Mouse (Mus musculus) CH12.LX (cell line): ENCODE results near the gene Gm11938. TPM values are rescaled to one million over a fixed set of nuclear protein-coding genes. Genes with fewer than 3 reads are reported as not detected.

Experiments used
- DNase-seq: peaks from one replicate; pipeline ENCODE4 v3.0.0-alpha.2; 2013; ENCODE audit errors: extremely low read depth
- H3K27ac ChIP-seq: 2 replicates; pipeline ENCODE4 v1.5.1; 2012; ENCODE audit warnings: low read depth, mild to moderate bottlenecking, control low read depth, moderate library complexity; ENCODE audit not compliant: insufficient read depth
- H3K27me3 ChIP-seq: replicated peaks from 2 replicates; pipeline ENCODE3; 2012; ENCODE audit warnings: inconsistent platforms
- H3K36me3 ChIP-seq, 2 experiments: replicated peaks in 1 of 2; 2 replicates each; pipeline versions ENCODE3 to v1.6.1; 2012; ENCODE audit warnings: inconsistent platforms in 1 of 2, low read length in 1 of 2, mild to moderate bottlenecking in 1 of 2, mixed read lengths in 1 of 2, moderate library complexity in 1 of 2; ENCODE audit not compliant: control insufficient read depth in 1 of 2, insufficient read depth in 1 of 2
- H3K4me1 ChIP-seq, 2 experiments: 2 replicates each; pipeline ENCODE4 v1.6.1; 2012; ENCODE audit warnings: inconsistent platforms in 1 of 2, moderate library complexity in 1 of 2; ENCODE audit not compliant: insufficient read depth in 2 of 2, control insufficient read depth in 1 of 2
- H3K4me2 ChIP-seq: 2 replicates; pipeline ENCODE4 v1.6.1; 2012; ENCODE audit warnings: low read depth, mild to moderate bottlenecking, control low read depth; ENCODE audit not compliant: poor library complexity, insufficient read depth, severe bottlenecking
- H3K4me3 ChIP-seq, 3 experiments: fragments of 150-350 bp in 1 of 3; sonication (generic) in 1 of 3; replicated peaks in 1 of 3; 2 replicates each; pipeline versions ENCODE3 to v1.5.1; 2011 to 2012; ENCODE audit warnings: low read depth in 2 of 3, low read length in 2 of 3, mild to moderate bottlenecking in 2 of 3, moderate library complexity in 2 of 3, control low read depth in 1 of 3, improper control_type of control experiment in 1 of 3, inconsistent platforms in 1 of 3, mixed read lengths in 1 of 3; ENCODE audit not compliant: poor library complexity in 1 of 3
- H3K79me2 ChIP-seq: replicated peaks from 2 replicates; pipeline ENCODE4 v1.6.1; 2012; ENCODE audit warnings: mild to moderate bottlenecking, moderate library complexity; ENCODE audit not compliant: control insufficient read depth, poor library complexity, insufficient read depth, severe bottlenecking; ENCODE audit errors: extremely low read depth
- H3K9ac ChIP-seq: 2 replicates; pipeline ENCODE4 v1.6.1; 2012; ENCODE audit warnings: low read depth, mild to moderate bottlenecking, control low read depth, moderate library complexity; ENCODE audit not compliant: insufficient read depth
- H3K9me3 ChIP-seq: replicated peaks from 2 replicates; pipeline ENCODE3; 2012; ENCODE audit warnings: low read length, inconsistent platforms, mixed read lengths
- BHLHE40 ChIP-seq: IDR thresholded peaks from 2 replicates; pipeline ENCODE4 v1.6.1; 2011; ENCODE audit warnings: mild to moderate bottlenecking, low read depth, low read length, improper control_type of control experiment
- CHD1 ChIP-seq: IDR thresholded peaks from 2 replicates; pipeline ENCODE4 v1.6.1; 2012; ENCODE audit warnings: low read depth, low read length, improper control_type of control experiment, inconsistent platforms
- CHD2 ChIP-seq: IDR thresholded peaks from 2 replicates; pipeline ENCODE4 v1.6.1; 2011; ENCODE audit warnings: low read length, improper control_type of control experiment
- CTCF ChIP-seq, 2 experiments: IDR thresholded peaks in 1 of 2; conservative IDR thresholded peaks in 1 of 2; 2 replicates each; pipeline ENCODE4 v1.5.1; 2011 to 2012; ENCODE audit warnings: low read depth in 2 of 2, low read length in 2 of 2, improper control_type of control experiment in 1 of 2, inconsistent platforms in 1 of 2, mild to moderate bottlenecking in 1 of 2, moderate library complexity in 1 of 2
- E2F4 ChIP-seq: IDR thresholded peaks from 2 replicates; pipeline ENCODE4 v1.6.1; 2011; ENCODE audit warnings: low read depth, low read length, improper control_type of control experiment; ENCODE audit not compliant: insufficient replicate concordance
- ELF1 ChIP-seq: IDR thresholded peaks from 2 replicates; pipeline ENCODE4 v1.6.1; 2014; ENCODE audit warnings: low read depth, mild to moderate bottlenecking, inconsistent platforms, low read length, improper control_type of control experiment
- EP300 ChIP-seq: IDR thresholded peaks from 2 replicates; pipeline ENCODE4 v1.6.1; 2011; ENCODE audit warnings: low read length, improper control_type of control experiment
- ETS1 ChIP-seq: conservative IDR thresholded peaks from 2 replicates; pipeline ENCODE4 v1.6.1; 2012; ENCODE audit warnings: low read depth, mild to moderate bottlenecking, inconsistent platforms, low read length, improper control_type of control experiment, moderate library complexity
- GABPA ChIP-seq: IDR thresholded peaks from 2 replicates; pipeline ENCODE4 v1.6.1; 2012; ENCODE audit warnings: low read depth, low read length, improper control_type of control experiment, inconsistent platforms; ENCODE audit not compliant: insufficient replicate concordance
- HCFC1 ChIP-seq: IDR thresholded peaks from 2 replicates; pipeline ENCODE4 v1.6.1; 2012; ENCODE audit warnings: low read depth, mild to moderate bottlenecking, inconsistent platforms, low read length, improper control_type of control experiment
- IRF4 ChIP-seq: IDR thresholded peaks from 2 replicates; pipeline ENCODE4 v1.6.1; 2014; ENCODE audit warnings: low read depth, mild to moderate bottlenecking, inconsistent platforms, low read length, improper control_type of control experiment
- JUND ChIP-seq: conservative IDR thresholded peaks from 2 replicates; pipeline ENCODE4 v1.6.1; 2011; ENCODE audit warnings: low read depth, low read length, improper control_type of control experiment
- KAT2A ChIP-seq: IDR thresholded peaks from 2 replicates; pipeline ENCODE4 v1.6.1; 2012; ENCODE audit warnings: low read length, improper control_type of control experiment, inconsistent platforms; ENCODE audit not compliant: insufficient replicate concordance
- MAFK ChIP-seq: IDR thresholded peaks from 2 replicates; pipeline ENCODE4 v1.6.1; 2011; ENCODE audit warnings: low read length, improper control_type of control experiment; ENCODE audit not compliant: insufficient replicate concordance
- MAX ChIP-seq: IDR thresholded peaks from 2 replicates; pipeline ENCODE4 v1.6.1; 2011; ENCODE audit warnings: low read length, improper control_type of control experiment
- MAZ ChIP-seq: IDR thresholded peaks from 2 replicates; pipeline ENCODE4 v1.6.1; 2012; ENCODE audit warnings: low read depth, mild to moderate bottlenecking, inconsistent platforms, low read length, improper control_type of control experiment, moderate library complexity
- MYC ChIP-seq: IDR thresholded peaks from 2 replicates; pipeline ENCODE4 v1.6.1; 2011; ENCODE audit warnings: low read depth, mild to moderate bottlenecking, improper control_type of control experiment, low read length
- NRF1 ChIP-seq: IDR thresholded peaks from 2 replicates; pipeline ENCODE4 v1.6.1; 2014; ENCODE audit warnings: low read depth, mild to moderate bottlenecking, inconsistent platforms, low read length, improper control_type of control experiment, moderate library complexity
- PAX5 ChIP-seq: IDR thresholded peaks from 2 replicates; pipeline ENCODE4 v1.6.1; 2012; ENCODE audit warnings: low read length, inconsistent platforms, mixed read lengths
- POLR2AphosphoS2 ChIP-seq: IDR thresholded peaks from 2 replicates; pipeline ENCODE4 v1.6.1; 2011; ENCODE audit warnings: low read depth, low read length, improper control_type of control experiment
- RAD21 ChIP-seq: IDR thresholded peaks from 2 replicates; pipeline ENCODE4 v1.6.1; 2011; ENCODE audit warnings: low read depth, mild to moderate bottlenecking, low read length, improper control_type of control experiment, moderate library complexity
- SMC3 ChIP-seq: IDR thresholded peaks from 2 replicates; pipeline ENCODE4 v1.6.1; 2011; ENCODE audit warnings: low read depth, low read length, improper control_type of control experiment
- TCF12 ChIP-seq: IDR thresholded peaks from 2 replicates; pipeline ENCODE4 v1.6.1; 2014; ENCODE audit warnings: low read depth, mild to moderate bottlenecking, inconsistent platforms, low read length, improper control_type of control experiment
- UBTF ChIP-seq: IDR thresholded peaks from 2 replicates; pipeline ENCODE4 v1.6.1; 2012; ENCODE audit warnings: low read depth, mild to moderate bottlenecking, inconsistent platforms, low read length, improper control_type of control experiment, moderate library complexity
- USF1 ChIP-seq: IDR thresholded peaks from 2 replicates; pipeline ENCODE4 v1.6.1; 2014; ENCODE audit warnings: low read depth, mild to moderate bottlenecking, inconsistent platforms, low read length, improper control_type of control experiment
- USF2 ChIP-seq: conservative IDR thresholded peaks from 2 replicates; pipeline ENCODE4 v1.6.1; 2011; ENCODE audit warnings: low read depth, low read length, improper control_type of control experiment
- ZC3H11A ChIP-seq: IDR thresholded peaks from 2 replicates; pipeline ENCODE4 v1.6.1; 2012; ENCODE audit warnings: low read depth, mild to moderate bottlenecking, inconsistent platforms, low read length, improper control_type of control experiment
- ZMIZ1 ChIP-seq: IDR thresholded peaks from 2 replicates; pipeline ENCODE4 v1.6.1; 2012; ENCODE audit warnings: low read depth, mild to moderate bottlenecking, inconsistent platforms, low read length, improper control_type of control experiment
- dilution Hi-C: fragments of 300-500 bp; cut with MboI; formaldehyde crosslinking; loops from 2 replicates; pipeline ENCODE4 v1.14.3; 2020; ENCODE audit warnings: low sequenced_read_pairs; ENCODE audit not compliant: extremely low pct_unique_long_range_greater_than_20kb, extremely low pct_ligation_motif_present
- in situ Hi-C: fragments of 300-500 bp; cut with MboI; formaldehyde crosslinking; loops from 3 replicates; pipeline ENCODE4 v1.14.3; 2019; ENCODE audit warnings: low sequenced_read_pairs, low pct_ligation_motif_present, low pct_unique_long_range_greater_than_20kb, mixed read lengths
- polyA plus RNA-seq: library from polyadenylated mRNA; unstranded; fragments of >175 nt; gene quantifications from 2 replicates; pipeline ENCODE4 v1.2.1, GENCODE M21; 2012; ENCODE audit warnings: low read depth; ENCODE audit not compliant: insufficient read length
- total RNA-seq, 2 experiments: library from RNA; depleted of rRNA; stranded (reverse); fragments of 300-350 nt in 1 of 2; fragments of >200 nt in 1 of 2; gene quantifications; 2 replicates each; pipeline ENCODE4 v1.2.3; 2012 to 2014

Gm11938 gene
- total and polyA plus RNA-seq, 3 experiments = not detected

DNA sequence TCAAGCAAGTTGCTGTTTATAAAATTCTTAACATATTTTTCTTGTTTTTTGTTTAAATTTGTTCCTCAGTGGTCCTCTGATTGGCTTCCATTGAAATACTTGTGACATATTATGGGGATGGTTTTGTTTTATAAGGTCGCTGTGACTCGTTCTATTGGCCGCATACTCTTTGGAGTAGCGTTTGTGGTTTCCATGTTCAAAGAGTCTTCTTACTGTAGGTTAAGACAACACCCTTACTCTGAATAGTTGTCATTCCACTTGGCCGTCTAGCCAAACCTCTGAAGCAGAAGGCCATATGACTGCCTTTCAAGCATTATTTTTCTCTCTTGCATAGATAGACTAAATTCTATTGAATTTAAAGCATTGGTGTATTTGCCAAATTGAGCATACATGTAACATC lies 22.1 kb downstream of the Gm11938 start:
- DNase-seq = no peak
- TF ChIP-seq JUND = no peak
- no peak for TF ChIP-seq ELF1
- no peak for TF ChIP-seq CTCF (conservative IDR thresholded peaks at IDR 0.05 in 1 of 2, IDR thresholded peaks at IDR 0.05 in 1 of 2; ENCODE audit: low read depth in 2 of 2, low read length in 2 of 2)
- no peak for TF ChIP-seq BHLHE40
- TF ChIP-seq KAT2A = no peak
- no peak for TF ChIP-seq E2F4
- no peak for TF ChIP-seq SMC3
- TF ChIP-seq PAX5 = no peak
- TF ChIP-seq MAX = no peak
- TF ChIP-seq MAZ = no peak
- no peak for TF ChIP-seq NRF1
- no peak for TF ChIP-seq ZMIZ1
- TF ChIP-seq ZC3H11A = no peak
- no peak for TF ChIP-seq GABPA
- no peak for TF ChIP-seq CHD2
- dilution Hi-C loops = no loop called here

GRCm38 (mm10) chr11:99580636-99581035 lies 22.5 kb downstream of the Gm11938 start, which contains the start of gene Krtap1-5:
TSS of gene Krtap1-5 (minus strand) at chr11:99581016.
- dilution Hi-C loops = no loop called here
- no peak within 1 kb of the TSS for H3K4me3 ChIP-seq
- no peaks in the 10 kb centered on the region for H3K36me3 ChIP-seq
- peaks cover 4% of the 10 kb centered on the region for H3K9me3 ChIP-seq
- TF ChIP-seq HCFC1 (no peak), RAD21 (no peak), BHLHE40 (no peak), MYC (no peak), NRF1 (no peak), KAT2A (no peak), USF1 (no peak), TCF12 (no peak), POLR2AphosphoS2 (no peak), EP300 (no peak), UBTF (no peak), MAFK (no peak), PAX5 (no peak), CHD1 (no peak), ETS1 (no peak), IRF4 (no peak), USF2 (no peak)
- no peaks in the 10 kb centered on the region for H3K79me2 ChIP-seq
- in situ Hi-C loops = no loop called here
- peaks cover 78% of the 10 kb centered on the region for H3K27me3 ChIP-seq
- H3K27ac ChIP-seq = no peak within 1 kb of the TSS
- no peak within 1 kb of the TSS for H3K4me2 ChIP-seq
- no peak for DNase-seq
- no peak within 1 kb of the TSS for H3K9ac ChIP-seq
- no peaks in the 10 kb centered on the region for H3K4me1 ChIP-seq

More for the DNA sequence above, 22.1 kb downstream of the Gm11938 start:
- Histone ChIP-seq H3K79me2 (no peaks in the 10 kb centered on the region), H3K4me2 (no peak overlapping the region), H3K36me3 (no peaks in the 10 kb centered on the region), H3K9ac (no peak overlapping the region), H3K27ac (no peak overlapping the region), H3K4me3 (no peak overlapping the region), H3K4me1 (no peaks in the 10 kb centered on the region), H3K27me3 (peaks cover 77% of the 10 kb centered on the region), H3K9me3 (peaks cover 4% of the 10 kb centered on the region)
- in situ Hi-C loops = no loop called here
